Mouse (Mus musculus): ENCODE measurements around the gene Xxylt1. TPM values are rescaled to one million over a fixed set of nuclear protein-coding genes. Genes with fewer than 3 reads are reported as not detected.
A peak's percentile ranks its signal among the peaks of the same experiment; 100 is the strongest.

Xxylt1 gene
- total and polyA plus RNA-seq, 2 experiments from 2014 or later = 21.0 to 32.8 TPM

- TF ChIP-seq CTCF (IDR thresholded peaks at IDR 0.05; ENCODE audit: low read depth) = no peak
- H3K4me2 ChIP-seq (ENCODE audit: low read depth, low read length) = no peak overlapping the region
- H3K4me1 ChIP-seq (ENCODE audit: insufficient read depth, low read length) = peaks cover 6% of the 10 kb centered on the region
- H3K4me3 ChIP-seq (ENCODE audit: low read length) = no peak overlapping the region
- no peaks in the 10 kb centered on the region for H3K27me3 ChIP-seq (ENCODE audit: insufficient read depth, low read length)
- ATAC-seq = no peak
- no peak overlapping the region for H3K9ac ChIP-seq (replicated peaks; ENCODE audit: low read length)
- no peaks in the 10 kb centered on the region for H3K9me3 ChIP-seq (ENCODE audit: low read length)
- no peak overlapping the region for H3K27ac ChIP-seq
- no peaks in the 10 kb centered on the region for H3K36me3 ChIP-seq (ENCODE audit: insufficient read depth, low read length)
- DNase-seq (ENCODE audit: low spot score) = no peak
- 46% methylated on average over 6 of the region's 6 CpGs for WGBS
Observed at GRCm38 (mm10) chr16:30977728-30978127, 103.5 kb downstream of the Xxylt1 start.

DNA sequence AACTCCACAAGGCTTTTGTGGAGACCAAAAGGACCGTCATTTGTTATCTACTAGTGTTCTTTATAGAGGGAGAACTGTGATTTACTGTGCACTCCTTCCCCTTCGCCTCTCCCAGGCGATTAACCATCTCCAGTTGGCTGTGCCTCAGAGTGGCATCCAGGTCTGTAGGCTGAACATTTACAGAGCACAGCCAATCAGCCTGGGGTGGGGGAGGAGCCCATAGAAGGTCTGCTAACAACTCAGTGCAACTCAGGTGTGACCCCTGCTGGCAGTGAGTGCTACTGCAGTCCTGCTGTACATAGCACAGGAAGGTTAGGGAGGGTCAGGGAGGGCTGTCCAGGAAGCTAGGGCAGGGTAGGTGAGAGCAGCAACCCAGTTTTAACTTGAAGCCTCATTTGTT is 104.0 kb downstream of the Xxylt1 start:
- Histone ChIP-seq H3K9me3 (ENCODE audit: low read length) (no peaks in the 10 kb centered on the region), H3K27me3 (ENCODE audit: insufficient read depth, low read length) (no peaks in the 10 kb centered on the region), H3K36me3 (ENCODE audit: insufficient read depth, low read length) (no peaks in the 10 kb centered on the region), H3K9ac (replicated peaks; ENCODE audit: low read length) (no peak overlapping the region), H3K4me1 (ENCODE audit: insufficient read depth, low read length) (peaks cover 6% of the 10 kb centered on the region), H3K27ac (peak overlapping the region; percentile 48; the same call in 1 of the 2 replicates), H3K4me2 (ENCODE audit: low read depth, low read length) (peak overlapping the region; percentile 31), H3K4me3 (ENCODE audit: low read length) (no peak overlapping the region)
- peak; percentile 100 for TF ChIP-seq CTCF (IDR thresholded peaks at IDR 0.05; ENCODE audit: low read depth)
- DNase-seq (ENCODE audit: low spot score) = peak; percentile 96
- ATAC-seq = peak; percentile 94
- WGBS = 4% methylated on average over 3 of the region's 3 CpGs

- Histone ChIP-seq H3K9ac (replicated peaks; ENCODE audit: low read length) (no peak overlapping the region), H3K27ac (no peak overlapping the region), H3K4me3 (ENCODE audit: low read length) (no peak overlapping the region), H3K9me3 (ENCODE audit: low read length) (no peaks in the 10 kb centered on the region), H3K27me3 (ENCODE audit: insufficient read depth, low read length) (no peaks in the 10 kb centered on the region), H3K4me2 (ENCODE audit: low read depth, low read length) (no peak overlapping the region), H3K36me3 (ENCODE audit: insufficient read depth, low read length) (no peaks in the 10 kb centered on the region), H3K4me1 (ENCODE audit: insufficient read depth, low read length) (peaks cover 6% of the 10 kb centered on the region)
- no peak for DNase-seq (ENCODE audit: low spot score)
- no peak for ATAC-seq
- 84% methylated on average over 12 of the region's 12 CpGs for WGBS
- TF ChIP-seq CTCF (IDR thresholded peaks at IDR 0.05; ENCODE audit: low read depth) = no peak
Observed at GRCm38 (mm10) chr16:30974549-30974948, 106.7 kb downstream of the Xxylt1 start.

DNA sequence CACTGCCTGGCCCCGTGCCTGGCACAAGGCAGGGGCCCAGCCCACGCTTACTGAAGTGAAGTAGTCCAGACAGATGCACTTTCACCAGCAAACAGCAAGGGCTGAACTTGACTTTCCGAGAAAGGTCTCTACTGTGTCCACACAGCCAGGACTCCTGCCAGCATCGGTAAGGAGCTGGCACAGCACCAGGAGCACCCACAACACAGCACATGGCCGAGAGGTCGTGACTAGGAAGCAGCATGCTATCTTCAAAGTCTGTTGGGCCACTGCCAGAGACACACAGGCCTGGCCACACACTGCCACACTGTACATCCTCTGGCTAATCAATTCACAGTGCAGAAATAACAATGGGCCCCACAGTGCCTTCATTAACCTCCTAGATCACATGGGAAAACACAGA is 107.8 kb downstream of the Xxylt1 start:
- Histone ChIP-seq H3K4me3 (ENCODE audit: low read length) (no peak overlapping the region), H3K9ac (replicated peaks; ENCODE audit: low read length) (no peak overlapping the region), H3K4me1 (ENCODE audit: insufficient read depth, low read length) (peaks cover 6% of the 10 kb centered on the region), H3K4me2 (ENCODE audit: low read depth, low read length) (no peak overlapping the region), H3K9me3 (ENCODE audit: low read length) (no peaks in the 10 kb centered on the region), H3K27ac (no peak overlapping the region), H3K36me3 (ENCODE audit: insufficient read depth, low read length) (no peaks in the 10 kb centered on the region), H3K27me3 (ENCODE audit: insufficient read depth, low read length) (no peaks in the 10 kb centered on the region)
- no peak for TF ChIP-seq CTCF (IDR thresholded peaks at IDR 0.05; ENCODE audit: low read depth)
- ATAC-seq (no peak), DNase-seq (ENCODE audit: low spot score) (no peak)
- 33% methylated on average over 6 of the region's 6 CpGs for WGBS

DNA sequence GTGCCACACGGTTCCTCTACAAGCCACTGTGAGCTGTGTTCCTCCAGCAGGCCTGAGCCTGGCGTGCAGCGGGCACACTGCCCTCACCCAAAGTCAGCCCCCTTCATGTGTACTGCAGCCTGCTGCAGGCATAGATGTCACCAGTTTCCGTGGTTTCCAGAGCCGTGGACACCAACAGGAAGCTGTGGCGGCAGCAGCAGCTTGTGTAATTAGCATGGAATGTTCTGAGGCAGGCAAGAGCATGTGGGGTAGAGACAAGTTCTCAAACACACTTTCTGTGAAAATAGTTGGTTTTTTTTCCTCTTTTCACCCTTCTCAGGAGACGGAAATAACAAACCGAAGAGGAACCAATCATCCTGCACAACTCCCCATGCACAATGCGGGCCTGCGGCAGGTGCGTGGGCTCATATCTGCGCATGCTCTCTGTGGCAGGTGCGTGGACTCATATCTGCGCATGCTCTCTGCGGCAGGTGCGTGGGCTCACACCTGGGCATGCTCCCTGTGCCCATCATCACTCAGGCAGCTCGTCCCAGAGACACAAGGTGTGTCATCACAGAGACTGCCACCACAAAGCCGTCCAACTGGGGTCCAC is 109.2 kb downstream of the Xxylt1 start:
- WGBS = 79% methylated on average over 18 of the region's 18 CpGs
- H3K9me3 ChIP-seq (ENCODE audit: low read length) = no peaks in the 10 kb centered on the region
- no peak overlapping the region for H3K4me2 ChIP-seq (ENCODE audit: low read depth, low read length)
- H3K4me3 ChIP-seq (ENCODE audit: low read length) = no peak overlapping the region
- H3K27ac ChIP-seq = no peak overlapping the region
- no peak for TF ChIP-seq CTCF (IDR thresholded peaks at IDR 0.05; ENCODE audit: low read depth)
- peaks cover 8% of the 10 kb centered on the region for H3K4me1 ChIP-seq (ENCODE audit: insufficient read depth, low read length)
- H3K9ac ChIP-seq (replicated peaks; ENCODE audit: low read length) = no peak overlapping the region
- DNase-seq (ENCODE audit: low spot score) = no peak
- no peak for ATAC-seq
- H3K27me3 ChIP-seq (ENCODE audit: insufficient read depth, low read length) = no peaks in the 10 kb centered on the region
- no peaks in the 10 kb centered on the region for H3K36me3 ChIP-seq (ENCODE audit: insufficient read depth, low read length)

- H3K27me3 ChIP-seq (ENCODE audit: insufficient read depth, low read length) = no peaks in the 10 kb centered on the region
- no peak overlapping the region for H3K9ac ChIP-seq (replicated peaks; ENCODE audit: low read length)
- DNase-seq (ENCODE audit: low spot score) (no peak), ATAC-seq (0 out of 2 replicates have a peak, but pooled peaks have one; percentile 10)
- H3K4me1 ChIP-seq (ENCODE audit: insufficient read depth, low read length) = 0 out of 2 replicates have a peak, but pooled peaks cover 2% of the 10 kb centered on the region
- WGBS = 72% methylated on average over 18 of the region's 18 CpGs
- H3K27ac ChIP-seq = no peak overlapping the region
- no peaks in the 10 kb centered on the region for H3K36me3 ChIP-seq (ENCODE audit: insufficient read depth, low read length)
- no peak overlapping the region for H3K4me3 ChIP-seq (ENCODE audit: low read length)
- H3K4me2 ChIP-seq (ENCODE audit: low read depth, low read length) = no peak overlapping the region
- no peak for TF ChIP-seq CTCF (IDR thresholded peaks at IDR 0.05; ENCODE audit: low read depth)
- no peaks in the 10 kb centered on the region for H3K9me3 ChIP-seq (ENCODE audit: low read length)
Observed at GRCm38 (mm10) chr16:30969266-30970064, 111.8 kb downstream of the Xxylt1 start.
